Mouse (Mus musculus): ENCODE results near the gene Ctsd. TPM values are rescaled to one million over a fixed set of nuclear protein-coding genes. Genes with fewer than 3 reads are reported as not detected.

Ctsd gene
- total and polyA plus RNA-seq, 3 experiments, result 64.7 to 1,036 (median 133) TPM

DNA sequence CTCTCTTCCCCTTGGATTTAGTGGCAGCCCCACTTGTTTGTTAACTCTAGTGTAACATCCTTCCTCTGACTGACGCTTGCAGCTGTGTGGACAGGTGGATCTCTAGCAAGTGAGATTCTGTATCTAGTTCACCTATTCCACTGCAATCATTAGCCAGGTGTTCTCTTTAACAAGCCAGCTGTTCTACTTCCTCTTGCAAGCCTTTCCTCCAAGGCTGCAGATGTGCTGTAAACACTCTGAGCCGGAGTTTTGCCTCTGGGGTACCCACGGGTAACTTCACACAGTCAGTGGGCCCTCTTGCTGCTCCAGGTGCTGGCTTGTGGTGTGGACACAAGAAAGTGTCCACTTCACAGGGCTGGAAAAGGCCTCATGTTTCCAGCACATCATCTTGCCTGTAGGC is 30.3 kb downstream of the Ctsd start:
- peaks cover 81% of the 10 kb centered on the region for H3K4me1 ChIP-seq (ENCODE audit: insufficient read depth, low read depth, low read length)
- TF ChIP-seq GATA2 (IDR thresholded peaks at IDR 0.05; ENCODE audit: borderline replicate concordance, low read depth, low read length) (no peak), POLR2AphosphoS5 (IDR thresholded peaks at IDR 0.05; ENCODE audit: insufficient replicate concordance, low read depth, low read length) (no peak), GATA1 (IDR thresholded peaks at IDR 0.05; ENCODE audit: borderline replicate concordance, low read length) (no peak), TAL1 (conservative IDR thresholded peaks at IDR 0.05; ENCODE audit: low read depth, low read length) (no peak), CTCF (IDR thresholded peaks at IDR 0.05; ENCODE audit: low read depth, low read length) (no peak)
- DNase-seq (ENCODE audit: low spot score), result no peak
- no peaks in the 10 kb centered on the region for H3K9me3 ChIP-seq (replicated peaks)
- H3K4me3 ChIP-seq (ENCODE audit: low read depth, low read length), result no peak overlapping the region
- peaks cover 5% of the 10 kb centered on the region for H3K27me3 ChIP-seq (ENCODE audit: insufficient read depth, low read length)
- no peaks in the 10 kb centered on the region for H3K36me3 ChIP-seq (replicated peaks)
- ATAC-seq (ENCODE audit: extremely low read depth, insufficient number of reproducible peaks, low FRiP score, poor library complexity, severe bottlenecking), result no peak

DNA sequence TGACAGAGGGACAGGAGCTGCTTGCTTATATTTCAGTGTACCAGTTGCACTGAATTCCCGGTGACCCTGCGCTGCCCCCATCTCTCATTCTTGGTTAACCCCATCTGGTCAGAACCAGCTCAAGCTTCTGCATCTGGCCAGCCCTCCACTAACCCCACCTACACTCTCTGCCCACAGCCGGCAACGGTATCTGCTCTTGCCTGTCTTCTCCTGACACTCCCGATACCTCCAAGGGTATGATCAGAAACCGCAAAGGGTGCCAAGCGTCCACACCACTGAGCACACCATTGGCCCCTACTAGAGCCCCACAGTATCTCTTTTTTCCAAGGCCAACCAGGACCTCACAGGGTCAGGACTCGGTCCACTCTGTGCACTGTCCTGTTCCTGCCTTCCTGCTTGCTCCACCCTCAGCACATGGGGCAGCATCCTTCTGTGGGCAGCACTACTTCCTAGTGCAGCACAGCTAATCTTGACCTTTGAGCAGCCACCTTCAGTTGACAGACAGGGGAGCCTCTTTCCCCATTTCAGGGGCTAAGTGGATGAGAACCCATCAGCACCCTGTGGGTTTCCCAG is 33.1 kb downstream of the Ctsd start:
- no peaks in the 10 kb centered on the region for H3K36me3 ChIP-seq (replicated peaks)
- DNase-seq (ENCODE audit: low spot score) (no peak), ATAC-seq (ENCODE audit: extremely low read depth, insufficient number of reproducible peaks, low FRiP score, poor library complexity, severe bottlenecking) (peak; percentile 32)
- peaks cover 84% of the 10 kb centered on the region for H3K4me1 ChIP-seq (ENCODE audit: insufficient read depth, low read depth, low read length)
- H3K27me3 ChIP-seq (ENCODE audit: insufficient read depth, low read length), result no peaks in the 10 kb centered on the region
- peak overlapping the region; percentile 64; the same call in 1 of the 2 replicates for H3K4me3 ChIP-seq (ENCODE audit: low read depth, low read length)
- H3K9me3 ChIP-seq (replicated peaks), result no peaks in the 10 kb centered on the region
- no peak for TF ChIP-seq GATA2 (IDR thresholded peaks at IDR 0.05; ENCODE audit: borderline replicate concordance, low read depth, low read length)
- TF ChIP-seq GATA1 (IDR thresholded peaks at IDR 0.05; ENCODE audit: borderline replicate concordance, low read length), result no peak
- TF ChIP-seq TAL1 (conservative IDR thresholded peaks at IDR 0.05; ENCODE audit: low read depth, low read length), result peak; percentile 28; the same call in 1 of the 2 replicates

DNA sequence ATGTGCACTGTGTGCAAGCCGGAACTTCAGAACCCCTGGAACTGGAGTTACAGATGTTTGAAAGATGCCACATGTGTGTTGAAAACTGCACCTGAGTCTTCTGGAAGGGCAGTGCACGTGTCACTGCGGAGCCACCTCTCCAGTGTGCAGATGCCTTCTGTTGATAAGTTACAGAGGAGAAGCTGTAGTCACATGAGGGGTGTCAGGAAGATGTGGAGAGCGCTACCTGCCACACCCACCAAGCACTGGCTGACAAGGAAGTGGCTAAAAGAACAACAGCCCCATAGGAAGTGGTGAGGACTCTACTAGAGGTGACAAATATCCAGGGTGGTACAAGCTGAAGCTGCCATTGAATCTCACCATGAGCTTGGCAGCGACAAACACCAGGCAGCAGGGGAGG is 34.0 kb downstream of the Ctsd start:
- no peaks in the 10 kb centered on the region for H3K9me3 ChIP-seq (replicated peaks)
- TF ChIP-seq GATA2 (IDR thresholded peaks at IDR 0.05; ENCODE audit: borderline replicate concordance, low read depth, low read length) (no peak), TAL1 (conservative IDR thresholded peaks at IDR 0.05; ENCODE audit: low read depth, low read length) (peak; percentile 74), GATA1 (IDR thresholded peaks at IDR 0.05; ENCODE audit: borderline replicate concordance, low read length) (no peak), CTCF (IDR thresholded peaks at IDR 0.05; ENCODE audit: low read depth, low read length) (no peak), POLR2AphosphoS5 (IDR thresholded peaks at IDR 0.05; ENCODE audit: insufficient replicate concordance, low read depth, low read length) (no peak)
- no peaks in the 10 kb centered on the region for H3K36me3 ChIP-seq (replicated peaks)
- no peaks in the 10 kb centered on the region for H3K27me3 ChIP-seq (ENCODE audit: insufficient read depth, low read length)
- DNase-seq (ENCODE audit: low spot score) (peak; percentile 63), ATAC-seq (ENCODE audit: extremely low read depth, insufficient number of reproducible peaks, low FRiP score, poor library complexity, severe bottlenecking) (peak; percentile 46)
- H3K4me1 ChIP-seq (ENCODE audit: insufficient read depth, low read depth, low read length), result peaks cover 85% of the 10 kb centered on the region
- peak overlapping the region; percentile 37; the same call in 1 of the 2 replicates for H3K4me3 ChIP-seq (ENCODE audit: low read depth, low read length)

- no peaks in the 10 kb centered on the region for H3K27me3 ChIP-seq (ENCODE audit: insufficient read depth, low read length)
- ATAC-seq (ENCODE audit: extremely low read depth, insufficient number of reproducible peaks, low FRiP score, poor library complexity, severe bottlenecking), result peak; percentile 66
- H3K4me3 ChIP-seq (ENCODE audit: low read depth, low read length), result no peak overlapping the region; the same call in 1 of the 2 replicates
- peaks cover 87% of the 10 kb centered on the region for H3K4me1 ChIP-seq (ENCODE audit: insufficient read depth, low read depth, low read length)
- H3K9me3 ChIP-seq (replicated peaks), result no peaks in the 10 kb centered on the region
- DNase-seq (ENCODE audit: low spot score), result peak; percentile 72
- no peak for TF ChIP-seq GATA2 (IDR thresholded peaks at IDR 0.05; ENCODE audit: borderline replicate concordance, low read depth, low read length)
- TF ChIP-seq POLR2AphosphoS5 (IDR thresholded peaks at IDR 0.05; ENCODE audit: insufficient replicate concordance, low read depth, low read length), result no peak
- no peak for TF ChIP-seq GATA1 (IDR thresholded peaks at IDR 0.05; ENCODE audit: borderline replicate concordance, low read length)
- no peaks in the 10 kb centered on the region for H3K36me3 ChIP-seq (replicated peaks)
Measured at GRCm38 (mm10) chr7:142351569-142351968, 36.3 kb downstream of the Ctsd start.

DNA sequence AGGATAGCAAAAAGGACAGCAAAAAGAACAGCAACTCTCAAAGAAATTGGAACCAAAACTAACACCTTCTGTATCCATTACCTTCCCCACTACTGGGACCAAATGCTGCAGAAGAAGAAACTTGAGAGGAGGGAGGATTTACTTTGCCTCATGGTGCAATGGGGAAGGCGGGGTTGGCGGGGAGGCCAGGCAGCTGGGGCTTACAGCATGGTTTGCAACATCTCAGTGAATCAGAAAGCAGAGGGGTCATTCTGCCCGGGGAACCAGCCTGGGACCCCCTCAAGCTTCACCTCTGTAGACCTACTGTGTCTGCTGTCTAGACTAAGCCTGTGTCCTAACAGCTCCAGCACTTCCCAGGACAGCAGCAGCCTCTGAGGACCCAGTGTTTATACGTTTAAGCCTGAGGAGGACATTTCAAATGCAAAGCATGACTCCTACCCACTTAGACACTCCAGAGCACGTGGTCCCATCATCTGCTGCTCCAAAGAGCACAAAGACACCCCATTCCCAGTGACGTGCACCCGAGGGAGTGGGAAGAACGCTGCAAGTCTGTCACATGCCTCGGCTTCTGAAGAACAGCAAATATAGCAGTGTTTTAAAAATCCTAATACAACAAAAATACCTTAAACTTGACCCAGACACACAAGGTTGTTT is 38.4 kb downstream of the Ctsd start:
- TF ChIP-seq CTCF (IDR thresholded peaks at IDR 0.05; ENCODE audit: low read depth, low read length), result no peak
- TF ChIP-seq TAL1 (conservative IDR thresholded peaks at IDR 0.05; ENCODE audit: low read depth, low read length), result no peak
- TF ChIP-seq GATA1 (IDR thresholded peaks at IDR 0.05; ENCODE audit: borderline replicate concordance, low read length), result no peak
- no peak for TF ChIP-seq POLR2AphosphoS5 (IDR thresholded peaks at IDR 0.05; ENCODE audit: insufficient replicate concordance, low read depth, low read length)
- TF ChIP-seq GATA2 (IDR thresholded peaks at IDR 0.05; ENCODE audit: borderline replicate concordance, low read depth, low read length), result no peak
- Histone ChIP-seq H3K4me3 (ENCODE audit: low read depth, low read length) (no peak overlapping the region), H3K27me3 (ENCODE audit: insufficient read depth, low read length) (no peaks in the 10 kb centered on the region), H3K9me3 (replicated peaks) (no peaks in the 10 kb centered on the region), H3K4me1 (ENCODE audit: insufficient read depth, low read depth, low read length) (peaks cover 81% of the 10 kb centered on the region), H3K36me3 (replicated peaks) (no peaks in the 10 kb centered on the region)
- DNase-seq (ENCODE audit: low spot score) (no peak), ATAC-seq (ENCODE audit: extremely low read depth, insufficient number of reproducible peaks, low FRiP score, poor library complexity, severe bottlenecking) (no peak)

- H3K9me3 ChIP-seq (replicated peaks), result no peaks in the 10 kb centered on the region
- no peaks in the 10 kb centered on the region for H3K36me3 ChIP-seq (replicated peaks)
- no peak for DNase-seq (ENCODE audit: low spot score)
- ATAC-seq (ENCODE audit: extremely low read depth, insufficient number of reproducible peaks, low FRiP score, poor library complexity, severe bottlenecking), result no peak
- TF ChIP-seq POLR2AphosphoS5 (IDR thresholded peaks at IDR 0.05; ENCODE audit: insufficient replicate concordance, low read depth, low read length) (no peak), TAL1 (conservative IDR thresholded peaks at IDR 0.05; ENCODE audit: low read depth, low read length) (no peak), GATA2 (IDR thresholded peaks at IDR 0.05; ENCODE audit: borderline replicate concordance, low read depth, low read length) (no peak), CTCF (IDR thresholded peaks at IDR 0.05; ENCODE audit: low read depth, low read length) (no peak), GATA1 (IDR thresholded peaks at IDR 0.05; ENCODE audit: borderline replicate concordance, low read length) (no peak)
- peaks cover 68% of the 10 kb centered on the region for H3K4me1 ChIP-seq (ENCODE audit: insufficient read depth, low read depth, low read length)
- H3K4me3 ChIP-seq (ENCODE audit: low read depth, low read length), result no peak overlapping the region
- no peaks in the 10 kb centered on the region for H3K27me3 ChIP-seq (ENCODE audit: insufficient read depth, low read length)
Measured at GRCm38 (mm10) chr7:142347542-142347941, 40.3 kb downstream of the Ctsd start.
